Mouse (Mus musculus): Measurements from ENCODE around the gene Cbr1. TPM values are rescaled to one million over a fixed set of nuclear protein-coding genes. Genes with fewer than 3 reads are reported as not detected.

Cbr1 gene
- total and polyA plus RNA-seq, 2 experiments from 2014 or later: 76.3 to 113 TPM

DNA sequence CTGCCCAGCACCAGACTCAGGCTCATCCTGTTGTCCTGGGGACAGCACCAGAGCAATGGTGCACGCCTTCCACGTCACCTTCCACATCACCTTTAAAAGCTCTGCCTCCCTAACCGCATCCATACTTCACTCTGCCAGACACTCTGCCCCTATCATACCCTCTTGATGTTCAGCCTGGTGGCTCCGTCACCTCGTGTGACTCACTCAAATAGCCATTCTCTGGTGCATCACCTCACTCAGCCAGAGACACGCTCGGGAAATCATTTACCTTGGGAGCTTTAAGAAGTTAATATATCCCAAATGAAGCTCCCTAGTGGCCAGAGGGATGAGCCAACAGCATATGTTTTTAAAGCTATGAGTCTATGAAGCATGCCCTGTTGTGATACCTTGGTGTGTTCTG is 8.8 kb upstream of the Cbr1 start:
- WGBS: 90% methylated on average over 7 of the region's 7 CpGs
- Histone ChIP-seq H3K27ac (no peak overlapping the region), H3K36me3 (ENCODE audit: insufficient read depth, low read length) (peaks cover 9% of the 10 kb centered on the region), H3K4me2 (ENCODE audit: low read depth, low read length) (no peak overlapping the region), H3K9me3 (ENCODE audit: low read length) (no peaks in the 10 kb centered on the region), H3K27me3 (ENCODE audit: insufficient read depth, low read length) (no peaks in the 10 kb centered on the region), H3K9ac (replicated peaks; ENCODE audit: low read length) (no peak overlapping the region), H3K4me1 (ENCODE audit: insufficient read depth, low read length) (no peaks in the 10 kb centered on the region), H3K4me3 (ENCODE audit: low read length) (no peak overlapping the region)
- no peak for DNase-seq (ENCODE audit: low spot score)
- ATAC-seq: no peak
- TF ChIP-seq CTCF (IDR thresholded peaks at IDR 0.05; ENCODE audit: low read depth): no peak

DNA sequence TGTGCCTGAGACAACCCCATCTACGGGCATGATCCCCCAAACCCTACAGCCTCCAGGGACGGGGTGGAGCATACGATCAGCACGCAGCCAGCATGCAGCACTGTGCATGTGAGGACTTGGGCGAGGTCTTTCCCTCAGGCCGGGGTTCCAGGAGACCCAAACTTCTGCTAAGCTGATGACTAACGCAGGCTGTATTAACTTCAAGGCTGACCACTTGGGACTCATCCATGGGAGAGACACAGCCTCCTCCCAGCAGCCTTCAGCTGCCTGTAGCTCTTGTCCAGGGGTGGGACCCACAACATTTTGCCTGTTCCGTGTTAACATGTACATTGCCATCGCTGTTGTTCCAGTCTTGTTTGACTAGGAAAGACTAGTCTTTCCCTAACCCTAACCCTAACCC is 8.1 kb upstream of the Cbr1 start:
- H3K36me3 ChIP-seq (ENCODE audit: insufficient read depth, low read length): peaks cover 9% of the 10 kb centered on the region
- no peak for DNase-seq (ENCODE audit: low spot score)
- H3K4me3 ChIP-seq (ENCODE audit: low read length): no peak overlapping the region
- H3K4me1 ChIP-seq (ENCODE audit: insufficient read depth, low read length): no peaks in the 10 kb centered on the region
- H3K27me3 ChIP-seq (ENCODE audit: insufficient read depth, low read length): no peaks in the 10 kb centered on the region
- H3K4me2 ChIP-seq (ENCODE audit: low read depth, low read length): no peak overlapping the region
- no peak overlapping the region for H3K27ac ChIP-seq
- TF ChIP-seq CTCF (IDR thresholded peaks at IDR 0.05; ENCODE audit: low read depth): no peak
- no peak for ATAC-seq
- no peak overlapping the region for H3K9ac ChIP-seq (replicated peaks; ENCODE audit: low read length)
- WGBS: 94% methylated on average over 9 of the region's 9 CpGs
- H3K9me3 ChIP-seq (ENCODE audit: low read length): no peaks in the 10 kb centered on the region

DNA sequence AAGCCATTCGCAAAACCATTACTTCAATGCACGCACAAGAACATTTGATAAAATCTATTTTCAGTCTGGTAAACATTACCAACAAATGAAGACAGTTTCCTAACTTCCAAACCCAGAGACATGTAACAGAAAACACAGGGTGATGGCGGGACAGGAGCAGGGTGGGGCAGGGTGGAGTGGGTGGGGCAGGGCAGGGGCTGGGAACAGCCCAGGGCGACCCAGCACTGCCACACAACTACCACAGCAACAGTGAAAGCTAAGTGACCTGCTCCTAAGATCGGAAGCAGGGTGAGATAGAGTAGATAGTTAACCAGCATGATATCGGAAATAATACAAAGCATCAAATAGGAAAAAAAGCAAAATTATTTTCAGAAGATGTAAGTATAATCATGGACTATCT is 6.2 kb upstream of the Cbr1 start:
- Histone ChIP-seq H3K4me2 (ENCODE audit: low read depth, low read length) (no peak overlapping the region), H3K27ac (no peak overlapping the region), H3K4me1 (ENCODE audit: insufficient read depth, low read length) (no peaks in the 10 kb centered on the region), H3K9ac (replicated peaks; ENCODE audit: low read length) (no peak overlapping the region), H3K9me3 (ENCODE audit: low read length) (no peaks in the 10 kb centered on the region), H3K4me3 (ENCODE audit: low read length) (no peak overlapping the region), H3K36me3 (ENCODE audit: insufficient read depth, low read length) (peaks cover 8% of the 10 kb centered on the region), H3K27me3 (ENCODE audit: insufficient read depth, low read length) (no peaks in the 10 kb centered on the region)
- ATAC-seq (no peak), DNase-seq (ENCODE audit: low spot score) (no peak)
- WGBS: 90% methylated on average over 6 of the region's 6 CpGs
- TF ChIP-seq CTCF (IDR thresholded peaks at IDR 0.05; ENCODE audit: low read depth): no peak

DNA sequence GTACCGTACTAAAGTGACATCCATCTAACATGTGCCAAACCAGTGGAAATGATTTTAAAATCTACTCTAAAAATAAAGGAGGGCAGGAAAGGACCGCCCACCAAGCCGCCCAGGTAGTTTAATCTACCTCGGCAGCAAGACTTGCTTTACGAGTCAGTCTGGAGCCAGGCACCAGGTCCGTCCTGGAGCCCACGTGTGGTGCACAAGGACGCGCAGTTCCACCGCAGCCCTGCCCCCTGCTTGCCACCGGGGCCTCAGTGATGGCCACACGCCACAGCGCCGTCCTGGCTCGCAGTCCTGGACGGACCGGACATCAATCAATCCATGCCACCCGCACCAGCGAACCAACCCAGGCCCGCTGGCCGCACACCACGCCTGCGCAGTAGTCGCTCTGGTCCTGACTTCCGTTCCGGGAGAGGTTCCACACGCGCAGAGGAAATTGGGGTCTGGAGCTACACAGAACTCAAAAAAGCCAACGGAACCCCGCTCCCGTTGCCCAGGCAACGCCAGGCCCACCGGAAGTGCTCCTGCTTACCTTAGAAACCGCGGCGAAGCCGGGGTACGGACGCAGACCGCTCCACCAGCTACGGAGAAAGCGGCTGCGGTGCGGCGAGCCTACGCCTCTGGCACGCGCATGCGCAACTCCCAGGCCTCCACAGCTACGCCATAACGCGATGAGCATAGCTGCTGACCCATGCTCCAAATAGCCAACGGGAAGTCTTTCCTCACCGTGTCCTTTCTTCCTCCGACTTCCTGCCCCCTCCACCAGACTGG is 2.0 kb upstream of the Cbr1 start, which contains the start of gene Setd4:
Setd4 (minus strand) TSS at position 625 of the 774 bp plus-strand sequence.
- WGBS: 1% methylated on average over 55 of the region's 55 CpGs
- Histone ChIP-seq H3K4me3 (ENCODE audit: low read length) (peak within 1 kb of the TSS; percentile 44), H3K9me3 (ENCODE audit: low read length) (no peaks in the 10 kb centered on the region), H3K9ac (replicated peaks; ENCODE audit: low read length) (peak within 1 kb of the TSS; percentile 61), H3K27me3 (ENCODE audit: insufficient read depth, low read length) (no peaks in the 10 kb centered on the region), H3K36me3 (ENCODE audit: insufficient read depth, low read length) (0 out of 2 replicates have a peak, but pooled peaks cover under 1% of the 10 kb centered on the region), H3K27ac (peak within 1 kb of the TSS; percentile 93), H3K4me1 (ENCODE audit: insufficient read depth, low read length) (no peaks in the 10 kb centered on the region), H3K4me2 (ENCODE audit: low read depth, low read length) (peak within 1 kb of the TSS; percentile 87)
- ATAC-seq (peak; percentile 91), DNase-seq (ENCODE audit: low spot score) (peak; percentile 96)
- peak; percentile 48 for TF ChIP-seq CTCF (IDR thresholded peaks at IDR 0.05; ENCODE audit: low read depth)

DNA sequence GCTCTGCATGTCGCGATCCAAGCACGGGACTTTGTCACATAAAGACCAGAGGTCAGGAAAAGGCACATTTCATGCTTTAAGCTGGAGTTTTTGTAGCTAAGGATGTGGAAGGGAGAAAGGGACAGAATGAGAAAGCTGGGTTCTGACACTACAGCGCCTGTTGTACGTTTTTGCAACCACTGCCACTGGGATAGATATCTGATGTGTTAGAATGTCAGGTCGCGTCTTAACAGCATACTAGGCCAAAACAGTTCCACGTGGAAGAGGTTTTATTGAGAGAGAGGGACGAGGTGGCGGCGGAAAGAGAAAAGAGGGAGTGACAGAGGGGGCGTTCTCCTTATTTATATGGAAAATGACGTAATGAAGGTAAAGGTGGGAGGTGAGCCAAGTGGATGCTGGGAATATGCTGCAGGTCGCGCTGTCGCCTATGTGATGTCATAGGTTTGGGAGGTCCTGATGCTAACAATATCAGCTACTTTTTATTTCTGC is 1.1 kb upstream of the Cbr1 start:
- Histone ChIP-seq H3K27me3 (ENCODE audit: insufficient read depth, low read length) (no peaks in the 10 kb centered on the region), H3K4me1 (ENCODE audit: insufficient read depth, low read length) (0 out of 2 replicates have a peak, but pooled peaks cover 5% of the 10 kb centered on the region), H3K9me3 (ENCODE audit: low read length) (no peaks in the 10 kb centered on the region), H3K4me2 (ENCODE audit: low read depth, low read length) (peak overlapping the region; percentile 87), H3K27ac (peak overlapping the region; percentile 93), H3K9ac (replicated peaks; ENCODE audit: low read length) (peak overlapping the region; percentile 61), H3K4me3 (ENCODE audit: low read length) (peak overlapping the region; percentile 44), H3K36me3 (ENCODE audit: insufficient read depth, low read length) (no peaks in the 10 kb centered on the region)
- DNase-seq (ENCODE audit: low spot score): peak; percentile 75
- 2% methylated on average over 16 of the region's 16 CpGs for WGBS
- ATAC-seq: no peak
- TF ChIP-seq CTCF (IDR thresholded peaks at IDR 0.05; ENCODE audit: low read depth): no peak

DNA sequence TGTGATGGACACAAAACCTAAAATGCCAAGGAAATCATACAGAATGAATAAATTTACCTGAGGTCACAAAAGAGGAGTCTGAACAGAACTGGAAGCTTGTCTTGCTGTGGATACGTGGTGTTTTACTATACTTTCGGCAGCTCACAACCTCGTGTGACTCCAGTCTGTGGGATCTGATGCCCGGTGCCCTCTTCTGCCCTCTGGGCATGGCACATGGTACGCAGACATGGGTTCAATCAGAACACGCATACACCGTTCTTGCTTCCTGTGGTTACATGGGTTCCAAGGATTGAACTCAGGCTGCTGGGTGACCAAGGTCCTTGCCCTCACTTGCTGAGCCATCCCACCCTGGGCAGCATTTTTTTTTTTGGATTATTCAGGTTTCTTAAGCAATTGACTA is 493 bp downstream of the Cbr1 start:
- 84% methylated on average over 7 of the region's 7 CpGs for WGBS
- no peaks in the 10 kb centered on the region for H3K9me3 ChIP-seq (ENCODE audit: low read length)
- DNase-seq (ENCODE audit: low spot score): no peak
- no peak for TF ChIP-seq CTCF (IDR thresholded peaks at IDR 0.05; ENCODE audit: low read depth)
- H3K27me3 ChIP-seq (ENCODE audit: insufficient read depth, low read length): no peaks in the 10 kb centered on the region
- ATAC-seq: no peak
- H3K4me2 ChIP-seq (ENCODE audit: low read depth, low read length): no peak overlapping the region
- H3K4me1 ChIP-seq (ENCODE audit: insufficient read depth, low read length): 0 out of 2 replicates have a peak, but pooled peaks cover 5% of the 10 kb centered on the region
- no peak overlapping the region for H3K9ac ChIP-seq (replicated peaks; ENCODE audit: low read length)
- 0 out of 2 replicates have a peak, but pooled peaks cover 2% of the 10 kb centered on the region for H3K36me3 ChIP-seq (ENCODE audit: insufficient read depth, low read length)
- no peak overlapping the region for H3K4me3 ChIP-seq (ENCODE audit: low read length)
- H3K27ac ChIP-seq: no peak overlapping the region

GRCm38 (mm10) chr16:93607669-93608101 is 2.0 kb downstream of the Cbr1 start:
- no peaks in the 10 kb centered on the region for H3K9me3 ChIP-seq (ENCODE audit: low read length)
- H3K4me2 ChIP-seq (ENCODE audit: low read depth, low read length): peak overlapping the region; percentile 82
- ATAC-seq (peak; percentile 48), DNase-seq (ENCODE audit: low spot score) (peak; percentile 93)
- peak overlapping the region; percentile 79 for H3K27ac ChIP-seq
- H3K36me3 ChIP-seq (ENCODE audit: insufficient read depth, low read length): 0 out of 2 replicates have a peak, but pooled peaks cover 3% of the 10 kb centered on the region
- TF ChIP-seq CTCF (IDR thresholded peaks at IDR 0.05; ENCODE audit: low read depth): peak; percentile 42
- H3K9ac ChIP-seq (replicated peaks; ENCODE audit: low read length): peak overlapping the region; percentile 74
- 0 out of 2 replicates have a peak, but pooled peaks cover 5% of the 10 kb centered on the region for H3K4me1 ChIP-seq (ENCODE audit: insufficient read depth, low read length)
- under 1% methylated on average over 32 of the region's 32 CpGs for WGBS
- peak overlapping the region; percentile 60 for H3K4me3 ChIP-seq (ENCODE audit: low read length)
- H3K27me3 ChIP-seq (ENCODE audit: insufficient read depth, low read length): no peaks in the 10 kb centered on the region
